Mouse (Mus musculus) heart, adult 2 months (tissue): ENCODE measurements around the gene Tmem62. TPM values are rescaled to one million over a fixed set of nuclear protein-coding genes. Genes with fewer than 3 reads are reported as not detected.
A peak's percentile ranks its signal among the peaks of the same experiment; 100 is the strongest.

Experiments
- DNase-seq, 2 experiments: peaks; one replicate each; pipeline ENCODE4 v3.0.0; 2021
- H3K27ac ChIP-seq: fragments of 200-600 bp; 2 replicates; pipeline ENCODE4 v1.8.1; 2022
- H3K27me3 ChIP-seq: fragments of 200-500 bp; 2 replicates; pipeline ENCODE4 v1.6.1; 2012; ENCODE audit warnings: mild to moderate bottlenecking, low read length, inconsistent platforms, mixed read lengths; ENCODE audit not compliant: control insufficient read depth, insufficient read depth
- H3K36me3 ChIP-seq: fragments of 200-500 bp; 2 replicates; pipeline ENCODE4 v1.6.1; 2012; ENCODE audit warnings: low read length, inconsistent platforms; ENCODE audit not compliant: control insufficient read depth, insufficient read depth
- H3K4me1 ChIP-seq: fragments of 200-500 bp; 2 replicates; pipeline ENCODE4 v1.6.1; 2011; ENCODE audit warnings: low read length; ENCODE audit not compliant: control insufficient read depth, insufficient read depth
- H3K4me3 ChIP-seq: fragments of 200-600 bp; 2 replicates; pipeline ENCODE4 v1.8.1; 2022
- H3K79me2 ChIP-seq: fragments of 200-500 bp; replicated peaks from 2 replicates; pipeline ENCODE4 v1.6.1; 2012; ENCODE audit warnings: mild to moderate bottlenecking, inconsistent platforms, low read length, moderate library complexity, mixed read lengths; ENCODE audit not compliant: control insufficient read depth, insufficient read depth
- H3K9ac ChIP-seq: fragments of 200-500 bp; 2 replicates; pipeline ENCODE4 v1.6.1; 2012; ENCODE audit warnings: low read depth, mild to moderate bottlenecking, control low read depth, inconsistent platforms, low read length, mixed read lengths
- CTCF ChIP-seq: fragments of 200-600 bp; IDR thresholded peaks from 2 replicates; pipeline ENCODE4 v1.8.1; 2022; ENCODE audit warnings: antibody characterized with exemption, mild to moderate bottlenecking, moderate library complexity
- EP300 ChIP-seq: fragments of 200-500 bp; IDR thresholded peaks from 2 replicates; pipeline ENCODE4 v1.6.1; 2011; ENCODE audit warnings: low read depth, low read length, control low read depth; ENCODE audit not compliant: insufficient read depth
- POLR2A ChIP-seq: fragments of 200-500 bp; IDR thresholded peaks from 2 replicates; pipeline ENCODE4 v1.6.1; 2011; ENCODE audit warnings: mild to moderate bottlenecking, low read depth, low read length, control low read depth; ENCODE audit not compliant: insufficient read depth
- WGBS: fragments of 180-500 bp; shearing (Covaris S2); methylation state at CpG from one replicate; pipeline ENCODE4 v1.1.7; 2018; 5-methylcytosine and 5-hydroxymethylcytosine counted together
- intact Hi-C: fragments of 180-260 bp; cut with DNase I; formaldehyde crosslinking; loops from one replicate; pipeline ENCODE4 v1.15.1; 2025
- polyA plus RNA-seq: library from polyadenylated mRNA; depleted of rRNA; stranded (reverse); fragments of >200 nt; gene quantifications from 2 replicates; pipeline ENCODE4 v1.2.3, GENCODE M21; 2012
- total RNA-seq, 2 experiments: library from RNA; stranded (reverse); gene quantifications; 2 replicates each; pipeline ENCODE4 v1.2.3; 2021

Gene Tmem62
- total and polyA plus RNA-seq, 3 experiments, result 3.1 to 5.1 (median 3.6) TPM

DNA sequence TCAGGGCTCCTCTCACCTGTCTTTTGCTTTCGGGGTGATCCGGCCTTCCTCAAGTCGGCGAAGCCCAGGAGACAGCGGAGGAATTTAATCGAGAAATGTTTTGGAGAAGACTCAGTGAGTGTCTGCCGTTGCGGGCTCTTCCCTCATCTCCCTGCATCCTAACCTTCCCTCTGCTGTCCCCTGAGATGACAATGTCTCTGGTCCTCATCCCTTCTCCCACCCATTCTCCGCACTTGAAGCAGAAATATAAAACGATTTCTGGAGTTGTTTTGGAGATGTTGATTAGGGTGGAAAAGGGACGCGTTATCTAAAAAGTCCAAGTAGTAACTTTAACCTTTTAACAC, 31.8 kb downstream of the Tmem62 start:
- under 1% methylated on average over 12 of the region's 12 CpGs for WGBS
- H3K27ac ChIP-seq, result peak overlapping the region; percentile 65
- H3K79me2 ChIP-seq, result no peaks in the 10 kb centered on the region
- H3K27me3 ChIP-seq, result no peaks in the 10 kb centered on the region
- no peaks in the 10 kb centered on the region; the same call in 1 of the 2 replicates for H3K36me3 ChIP-seq
- no peaks in the 10 kb centered on the region for H3K4me1 ChIP-seq
- intact Hi-C loops, result loop anchor here (5.0 kb wide), 1 partner anchor 36 kb away; the partner anchor contains the start of gene Ubr1
- no peak for TF ChIP-seq POLR2A
- H3K9ac ChIP-seq, result peak overlapping the region; percentile 80
- DNase-seq, result no peak
- peak overlapping the region; percentile 68 for H3K4me3 ChIP-seq

DNA sequence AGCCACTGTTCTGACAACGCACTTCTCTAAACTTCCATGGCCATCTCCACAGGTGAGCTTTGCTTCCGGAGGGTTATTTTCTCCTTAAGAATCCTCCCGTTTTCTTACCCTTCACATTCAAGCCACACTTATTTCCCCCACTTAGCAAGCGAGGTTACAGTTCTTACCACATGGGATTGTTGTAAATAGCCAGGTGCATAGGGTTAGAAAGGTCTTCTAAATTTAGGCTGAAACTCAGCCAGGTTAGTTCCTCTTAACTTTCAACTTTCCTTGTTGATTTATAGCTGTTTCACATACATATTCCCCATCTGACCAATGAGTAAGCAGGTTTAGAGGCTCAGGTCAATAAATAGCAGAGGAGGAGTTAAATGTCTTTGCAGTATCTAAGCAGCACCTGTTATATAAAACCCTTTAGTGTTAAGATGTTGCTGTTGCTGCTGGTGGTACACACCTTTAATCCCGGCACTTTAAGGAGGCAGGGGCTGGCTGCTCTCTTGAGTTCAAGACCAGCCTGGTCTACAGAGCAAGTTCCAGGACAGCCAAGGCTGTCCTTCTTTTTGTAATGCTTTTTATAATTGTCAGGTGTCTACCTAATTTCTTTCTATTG, 32.4 kb downstream of the Tmem62 start:
- Histone ChIP-seq H3K4me1 (no peaks in the 10 kb centered on the region), H3K27me3 (no peaks in the 10 kb centered on the region), H3K36me3 (no peaks in the 10 kb centered on the region; the same call in 1 of the 2 replicates), H3K79me2 (no peaks in the 10 kb centered on the region), H3K9ac (peak overlapping the region; percentile 80), H3K4me3 (peak overlapping the region; percentile 68), H3K27ac (no peak overlapping the region; the same call in 1 of the 2 replicates)
- TF ChIP-seq POLR2A (no peak), EP300 (no peak), CTCF (no peak)
- DNase-seq, result no peak
- 19% methylated on average over 5 of the region's 5 CpGs for WGBS
- intact Hi-C loops, result loop anchor here (5.0 kb wide), 1 partner anchor 37 kb away; the partner anchor contains the start of gene Ubr1

GRCm38 (mm10) chr2:121012676-121013075, 35.9 kb downstream of the Tmem62 start:
- TF ChIP-seq CTCF, result no peak
- no peak for TF ChIP-seq EP300
- TF ChIP-seq POLR2A, result no peak
- H3K27ac ChIP-seq, result no peak overlapping the region
- H3K9ac ChIP-seq, result no peak overlapping the region
- WGBS, result 88% methylated on average over 9 of the region's 9 CpGs
- no peak overlapping the region for H3K4me3 ChIP-seq
- H3K79me2 ChIP-seq, result no peaks in the 10 kb centered on the region
- H3K4me1 ChIP-seq, result no peaks in the 10 kb centered on the region
- H3K27me3 ChIP-seq, result no peaks in the 10 kb centered on the region
- intact Hi-C loops, result no loop called here
- DNase-seq, result no peak
- peaks cover 6% of the 10 kb centered on the region for H3K36me3 ChIP-seq

- Histone ChIP-seq H3K27me3 (no peaks in the 10 kb centered on the region), H3K79me2 (no peaks in the 10 kb centered on the region), H3K27ac (no peak overlapping the region), H3K4me3 (no peak overlapping the region), H3K36me3 (peaks cover 6% of the 10 kb centered on the region), H3K4me1 (no peaks in the 10 kb centered on the region), H3K9ac (no peak overlapping the region)
- TF ChIP-seq EP300 (no peak), CTCF (no peak), POLR2A (no peak)
- intact Hi-C loops, result no loop called here
- WGBS, result 83% methylated on average over 2 of the region's 2 CpGs
- DNase-seq, result no peak
These were observed 38.7 kb downstream of the Tmem62 start for GRCm38 (mm10) chr2:121015507-121015906.

DNA sequence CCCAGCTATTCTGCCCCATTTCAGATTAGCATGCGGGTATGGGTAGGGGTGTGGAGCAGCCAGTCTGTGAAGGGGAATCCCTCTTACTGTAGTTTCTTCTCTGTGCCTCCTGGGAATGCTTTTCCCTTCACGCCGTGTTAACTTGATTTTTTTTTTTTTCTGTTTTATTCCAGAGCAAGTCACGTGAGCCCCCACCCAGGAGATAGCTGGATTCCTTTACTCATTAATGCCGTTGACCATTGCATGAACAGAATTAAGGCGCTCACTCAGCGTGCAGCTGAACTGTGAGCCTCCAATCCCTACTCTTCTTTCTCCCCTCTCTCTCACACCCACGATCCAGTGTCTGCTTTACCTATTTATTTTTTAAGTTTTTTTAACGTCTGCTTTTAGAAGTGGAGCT, 39.4 kb downstream of the Tmem62 start:
- Histone ChIP-seq H3K4me1 (no peaks in the 10 kb centered on the region), H3K27ac (no peak overlapping the region), H3K27me3 (no peaks in the 10 kb centered on the region), H3K79me2 (no peaks in the 10 kb centered on the region), H3K9ac (no peak overlapping the region), H3K4me3 (no peak overlapping the region), H3K36me3 (peaks cover 6% of the 10 kb centered on the region)
- DNase-seq, result no peak
- TF ChIP-seq EP300 (no peak), POLR2A (no peak), CTCF (no peak)
- 81% methylated on average over 9 of the region's 9 CpGs for WGBS
- intact Hi-C loops, result no loop called here

DNA sequence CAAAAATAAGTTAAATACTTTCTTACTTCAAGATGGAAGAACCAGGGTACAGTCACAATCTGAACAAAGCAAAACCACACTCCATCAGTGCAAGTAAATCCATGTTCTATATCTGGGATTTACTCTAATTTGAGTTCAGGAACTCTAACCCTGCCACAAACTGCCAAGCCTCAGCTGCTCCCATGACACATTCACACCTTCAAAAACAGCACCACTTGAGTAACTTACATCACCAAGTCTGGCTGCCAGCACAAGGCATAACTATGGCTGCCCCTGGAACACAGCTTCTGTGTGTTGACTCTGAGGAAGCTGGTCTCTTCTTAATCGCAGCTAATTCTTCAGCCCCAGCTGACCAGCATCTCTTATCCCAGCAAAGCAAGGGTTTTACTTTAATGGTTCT, 40.3 kb downstream of the Tmem62 start:
- DNase-seq, result peak in 1 of 2 experiments; percentile 33
- Histone ChIP-seq H3K27ac (no peak overlapping the region), H3K4me3 (no peak overlapping the region), H3K79me2 (no peaks in the 10 kb centered on the region), H3K4me1 (no peaks in the 10 kb centered on the region), H3K9ac (no peak overlapping the region), H3K36me3 (peaks cover 6% of the 10 kb centered on the region), H3K27me3 (no peaks in the 10 kb centered on the region)
- 72% methylated on average over 1 of the region's 1 CpGs for WGBS
- TF ChIP-seq EP300 (no peak), POLR2A (no peak)
- intact Hi-C loops, result no loop called here

DNA sequence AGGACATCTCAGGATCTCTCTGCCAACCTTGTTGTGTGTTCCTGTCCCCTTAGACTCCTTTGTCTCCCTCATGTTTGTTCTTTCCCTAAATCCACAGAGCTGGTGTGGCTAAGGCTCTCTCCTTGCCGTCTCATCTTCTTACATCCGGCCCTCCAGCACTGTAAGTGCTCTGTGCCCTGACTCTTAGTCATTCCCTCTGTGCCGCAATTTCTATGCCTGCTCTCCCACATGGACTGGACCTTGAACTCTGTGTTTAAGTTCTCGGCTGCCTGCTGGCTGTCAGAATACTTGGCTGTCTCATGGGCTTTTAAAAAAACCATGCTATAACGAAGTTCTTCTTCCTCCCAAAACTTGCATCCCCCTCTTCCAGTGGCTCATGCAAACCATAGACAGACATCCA, 46.1 kb downstream of the Tmem62 start:
- intact Hi-C loops, result no loop called here
- H3K27ac ChIP-seq, result no peak overlapping the region
- no peaks in the 10 kb centered on the region for H3K79me2 ChIP-seq
- no peaks in the 10 kb centered on the region for H3K36me3 ChIP-seq
- no peak overlapping the region for H3K4me3 ChIP-seq
- H3K27me3 ChIP-seq, result no peaks in the 10 kb centered on the region; the same call in 1 of the 2 replicates
- H3K9ac ChIP-seq, result no peak overlapping the region
- no peaks in the 10 kb centered on the region for H3K4me1 ChIP-seq
- 63% methylated on average over 5 of the region's 5 CpGs for WGBS
- DNase-seq, result no peak
- no peak for TF ChIP-seq CTCF
- TF ChIP-seq EP300, result no peak
- no peak for TF ChIP-seq POLR2A
